Mouse (Mus musculus) mature B cell (primary cell): ENCODE data around the gene Ctso.

Experiments
- in situ Hi-C: fragments of 300-500 bp; cut with MboI; formaldehyde crosslinking; loops from 2 replicates; pipeline ENCODE4 v1.14.3; 2019

Ctso gene

DNA sequence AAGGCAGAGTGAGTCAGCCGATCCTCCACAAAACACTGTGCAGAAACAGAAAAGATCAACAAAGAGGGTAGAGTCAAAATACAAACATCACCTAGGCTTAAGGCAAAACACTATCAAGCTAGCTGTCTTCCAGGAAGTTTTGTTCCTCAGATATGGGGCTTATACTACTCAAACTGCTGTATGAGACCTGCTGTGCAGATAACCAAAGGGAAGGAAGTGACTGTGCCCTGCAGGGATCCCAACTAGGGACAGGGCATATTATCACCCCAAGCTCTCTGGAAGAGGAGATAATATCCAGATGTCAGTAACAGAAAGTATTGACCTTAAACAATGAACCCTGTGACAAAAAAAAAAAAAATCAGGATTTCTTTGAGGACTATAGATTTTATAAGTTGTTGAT lies 16.6 kb downstream of the Ctso start:
- in situ Hi-C loops: loop anchor here (25.0 kb wide), 1 partner anchor 413 kb away; the partner anchor contains the start of gene Map9

DNA sequence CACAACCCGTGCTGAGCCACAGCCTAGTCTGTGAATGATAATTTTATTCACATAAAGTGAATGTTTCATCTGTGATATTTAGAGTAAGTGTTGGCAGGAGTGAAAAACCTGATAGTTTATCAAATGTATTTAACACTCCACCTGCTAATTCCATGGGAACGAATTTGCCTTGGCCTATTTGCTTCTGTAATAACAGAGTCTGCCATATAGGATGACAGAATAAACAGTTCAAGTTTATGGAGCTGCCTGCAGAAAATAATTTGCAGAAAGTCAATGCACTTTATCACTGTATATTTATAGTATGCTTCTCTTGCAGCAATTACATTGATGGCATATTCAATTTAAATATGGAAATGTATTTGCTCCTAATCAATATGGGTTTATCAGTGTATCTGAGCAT lies 19.4 kb downstream of the Ctso start:
- in situ Hi-C loops: no loop called here

DNA sequence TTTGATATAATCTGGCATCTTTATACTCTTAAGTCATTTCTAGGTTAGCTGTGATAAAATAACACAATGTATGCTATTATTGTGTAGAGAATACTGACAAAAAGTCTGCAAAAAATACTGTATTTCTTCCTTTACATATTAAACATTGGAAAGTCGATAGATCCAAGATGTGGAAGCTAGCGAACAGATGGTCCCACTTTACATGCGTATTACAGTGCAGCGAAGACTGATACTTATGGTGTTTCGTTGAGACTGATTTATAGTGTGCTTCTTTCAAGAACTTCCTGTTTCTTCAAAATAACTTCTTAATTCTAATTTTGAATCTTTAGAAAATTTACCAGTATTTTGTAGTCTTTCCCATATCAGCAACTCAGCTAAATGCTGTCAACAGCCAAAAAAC lies 25.1 kb downstream of the Ctso start:
- in situ Hi-C loops: no loop called here

DNA sequence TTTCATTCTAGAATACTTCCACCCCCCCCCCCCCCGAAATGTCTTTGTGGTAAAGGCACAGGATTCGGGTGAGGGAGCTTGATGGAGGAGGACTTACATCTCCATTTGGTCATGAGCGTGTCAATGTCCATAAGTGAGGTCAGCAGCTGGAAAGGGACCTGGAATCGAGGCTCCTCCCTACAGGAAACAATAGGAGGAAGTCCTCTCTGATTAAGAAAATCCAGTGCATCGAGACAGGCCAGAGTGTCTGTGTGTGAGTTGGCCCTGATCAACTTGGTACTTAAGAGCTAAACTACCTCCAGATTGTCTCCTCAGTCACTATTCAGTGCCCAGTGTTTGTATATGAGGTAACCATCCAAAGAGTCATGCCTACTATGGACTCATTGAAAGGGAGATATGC lies 28.9 kb downstream of the Ctso start:
- in situ Hi-C loops: no loop called here

DNA sequence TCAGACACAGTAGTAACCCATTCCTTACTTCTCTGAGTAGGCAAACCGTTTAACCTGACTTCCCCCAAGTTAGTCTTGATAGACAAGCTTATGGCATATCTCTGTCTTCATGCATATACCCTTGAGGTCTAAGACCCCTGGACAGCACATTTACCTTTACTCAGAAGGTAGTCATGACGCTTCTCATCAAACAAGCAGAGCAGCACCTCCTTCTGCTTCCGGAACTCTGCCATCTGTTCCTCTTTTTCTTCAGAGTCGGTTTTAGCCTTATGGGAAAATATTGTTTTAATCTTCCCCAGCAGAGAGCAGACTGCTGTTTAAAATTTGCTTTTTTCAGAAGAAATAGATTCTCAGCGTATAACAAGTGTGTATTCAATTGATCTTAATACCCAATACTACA lies 31.4 kb downstream of the Ctso start:
- in situ Hi-C loops: no loop called here

DNA sequence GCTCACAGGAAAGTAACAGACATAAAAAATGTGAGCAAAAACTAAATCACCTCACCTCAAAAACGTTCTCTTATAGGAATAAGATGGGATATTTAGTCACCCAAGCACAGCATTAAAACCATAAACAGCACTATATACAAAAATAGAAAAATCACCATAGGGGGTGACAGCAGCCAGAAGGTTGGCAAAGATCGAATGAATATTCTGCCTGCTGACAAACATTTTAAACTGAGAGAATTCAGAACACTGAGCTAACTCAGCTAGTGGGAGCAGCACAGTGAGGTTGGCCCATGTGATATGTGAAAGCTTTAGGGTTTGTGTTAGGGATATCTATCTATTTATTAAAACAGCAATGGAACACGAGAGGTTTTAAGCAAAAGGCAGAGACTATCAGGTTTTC lies 32.2 kb downstream of the Ctso start:
- in situ Hi-C loops: no loop called here

DNA sequence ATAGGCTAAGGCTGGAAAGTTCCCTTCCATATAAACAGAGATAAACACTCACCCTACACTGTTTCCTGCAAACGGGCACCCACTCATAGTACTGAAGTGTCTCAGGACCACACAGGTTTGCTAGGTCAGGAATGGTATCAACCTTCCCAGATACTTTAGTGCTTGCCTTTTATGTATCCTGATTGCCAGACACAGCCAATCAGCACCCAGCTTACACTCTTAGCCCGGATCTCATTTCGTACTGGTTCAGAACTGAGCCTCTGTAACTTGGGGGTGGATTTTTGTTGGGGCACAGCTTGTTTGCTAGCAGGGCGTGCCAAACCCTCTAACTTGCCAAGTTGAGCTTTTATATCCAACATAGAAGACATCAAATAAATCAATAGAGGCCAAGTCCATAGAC lies 43.2 kb downstream of the Ctso start:
- in situ Hi-C loops: no loop called here

DNA sequence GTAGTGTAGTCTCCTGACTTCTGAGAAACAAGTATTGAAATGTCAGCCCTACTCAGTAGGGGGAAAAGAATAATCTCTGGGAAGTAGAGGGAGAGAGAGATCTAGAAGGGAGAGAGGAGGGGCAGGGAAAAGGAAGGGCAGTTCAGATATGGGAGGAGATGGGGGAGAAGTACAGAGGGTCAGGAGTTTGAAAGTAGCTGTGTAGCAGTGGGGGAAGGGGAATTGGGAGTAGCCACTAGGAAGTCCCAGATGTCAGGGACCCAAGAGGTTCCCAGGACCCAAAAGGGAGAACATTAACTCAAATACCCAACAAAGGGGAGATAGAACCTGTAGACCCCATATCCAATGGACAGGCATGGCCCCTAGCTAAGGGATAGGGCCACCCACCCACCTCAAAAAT lies 43.7 kb downstream of the Ctso start, which contains the start of gene Tdo2:
Gene Tdo2 (minus strand): TSS at position 101 of the 400 bp plus-strand sequence.
- in situ Hi-C loops: no loop called here

DNA sequence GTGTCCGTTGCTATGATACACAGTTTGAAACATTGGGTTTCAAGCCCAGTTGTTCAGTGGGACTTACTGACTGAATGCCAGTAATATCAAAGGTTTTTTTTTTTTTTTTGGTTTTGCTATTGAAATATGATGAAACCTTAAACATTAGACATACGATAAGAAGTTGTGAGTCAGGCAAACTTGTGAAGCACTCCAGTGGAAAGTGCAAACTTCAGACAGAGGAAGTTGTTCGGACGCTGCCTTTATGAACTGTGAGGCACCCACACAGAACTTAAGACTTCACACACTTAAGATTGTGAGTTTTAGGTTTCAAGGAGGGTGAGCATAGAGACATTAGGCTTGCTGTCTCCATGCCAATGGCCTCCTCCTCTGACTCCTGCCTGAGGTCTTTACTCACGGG lies 49.2 kb downstream of the Ctso start:
- in situ Hi-C loops: no loop called here

DNA sequence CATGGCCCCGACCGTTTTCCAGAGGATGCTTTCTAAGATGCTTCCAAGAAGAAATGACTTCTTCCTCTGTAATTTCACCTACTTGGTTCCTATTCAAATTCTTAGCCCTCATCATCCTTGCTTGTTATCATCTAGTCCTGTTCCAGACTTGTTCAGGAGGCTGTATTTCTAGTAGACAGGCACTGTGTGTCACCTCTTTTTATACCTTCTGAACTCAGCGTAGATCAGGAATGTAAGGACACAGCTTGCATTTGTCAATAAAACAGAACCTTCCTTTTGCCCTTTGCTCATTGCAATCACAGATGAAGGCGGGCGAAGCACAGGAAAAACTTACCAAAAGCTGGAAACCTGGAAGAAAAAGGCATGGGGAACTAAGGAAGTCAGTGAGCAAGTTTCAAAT lies 49.6 kb downstream of the Ctso start, which contains the start of gene Asic5:
Gene Asic5 (plus strand): TSS at position 301 of the 400 bp plus-strand sequence.
- in situ Hi-C loops: no loop called here

DNA sequence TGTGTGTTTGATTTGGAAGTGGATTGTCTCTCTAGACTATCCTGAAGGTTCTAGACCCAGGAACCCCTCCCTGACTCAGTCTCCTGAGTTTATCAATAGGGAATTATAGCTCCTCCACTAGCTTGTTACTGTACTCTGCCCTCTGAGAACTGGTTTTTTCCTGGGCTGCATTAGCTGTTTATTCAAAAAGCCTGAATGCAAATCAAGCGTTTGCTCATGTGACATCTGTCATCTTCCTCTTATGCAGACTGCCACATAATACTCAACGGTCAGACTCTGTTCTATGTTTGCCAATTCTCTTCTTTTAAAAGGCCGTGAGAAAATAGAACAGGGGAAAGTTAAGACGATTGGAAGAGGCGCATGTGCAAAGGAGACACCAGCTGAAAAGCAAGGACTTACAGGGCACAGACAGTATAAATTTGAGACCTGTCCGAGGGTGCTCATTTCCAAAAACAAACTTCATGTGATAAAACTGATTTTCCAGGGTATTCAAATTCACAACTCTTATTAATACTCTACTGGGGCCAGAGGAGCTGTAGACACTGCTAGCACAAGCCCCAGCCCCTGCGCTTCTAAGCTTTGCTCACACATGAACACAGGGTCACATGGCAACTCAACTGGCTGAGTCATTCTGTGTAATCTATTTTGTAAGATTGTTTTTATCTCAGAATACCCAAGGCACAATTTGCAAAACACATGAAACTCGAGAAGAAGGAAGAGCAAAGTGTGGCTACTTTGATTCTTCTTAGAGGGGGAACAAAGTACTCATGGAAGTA lies 50.9 kb downstream of the Ctso start:
- in situ Hi-C loops: no loop called here

DNA sequence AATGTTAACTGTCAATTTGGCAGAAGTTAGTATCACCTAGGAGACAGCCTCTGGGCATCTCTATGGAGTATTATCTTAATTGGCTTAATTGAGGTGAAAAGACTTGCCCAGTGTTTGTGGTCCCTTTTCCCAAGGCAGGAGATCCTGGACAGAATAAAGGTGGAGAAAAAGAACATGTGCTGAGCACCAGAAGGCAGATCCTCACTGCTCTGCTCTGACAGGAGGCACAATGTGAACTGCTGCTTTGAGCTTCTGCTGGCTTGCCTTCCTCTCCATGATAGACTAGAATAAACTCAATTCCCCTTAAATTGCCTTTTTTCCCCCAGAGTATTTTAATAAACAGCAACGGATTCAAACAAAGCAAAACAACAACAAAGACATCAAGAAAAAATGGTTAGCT lies 52.7 kb downstream of the Ctso start:
- in situ Hi-C loops: no loop called here

DNA sequence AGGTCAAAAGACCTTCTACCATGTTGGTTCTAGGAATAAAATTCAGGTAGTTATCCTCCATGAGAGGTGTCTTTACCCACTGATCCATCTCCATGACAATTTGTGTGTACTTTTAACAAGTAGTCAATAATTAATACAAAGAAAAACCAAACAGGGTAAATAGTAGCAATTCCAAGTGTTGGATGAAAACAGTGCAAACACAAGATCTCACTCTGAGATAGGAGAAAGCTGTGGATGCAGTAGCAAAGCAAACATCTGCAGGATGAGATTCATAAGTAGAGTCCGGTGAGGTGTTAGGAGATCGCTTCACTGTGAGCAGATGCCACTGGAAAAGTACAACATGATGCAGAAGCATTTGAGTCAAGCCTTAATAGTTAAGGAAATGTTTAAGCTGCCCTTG lies 53.7 kb downstream of the Ctso start:
- in situ Hi-C loops: no loop called here

DNA sequence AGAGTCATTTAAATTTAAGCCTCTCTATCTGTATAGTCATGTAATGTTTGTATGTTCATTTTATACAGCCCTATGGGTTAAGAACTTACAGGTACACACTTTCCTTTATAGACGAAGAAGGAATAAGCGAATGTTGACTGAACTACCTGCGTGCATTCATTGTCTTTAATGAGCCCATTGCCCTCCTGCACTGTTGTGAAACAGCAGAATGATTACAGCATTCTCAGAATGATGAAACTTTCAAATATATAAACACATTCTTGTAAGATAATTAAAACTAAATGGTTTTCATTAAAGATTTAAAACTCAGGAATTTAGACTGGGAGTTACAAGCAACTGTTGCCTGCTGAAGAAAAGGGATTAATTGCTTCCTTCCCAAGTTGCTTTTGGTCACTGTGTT lies 55.2 kb downstream of the Ctso start:
- in situ Hi-C loops: no loop called here

DNA sequence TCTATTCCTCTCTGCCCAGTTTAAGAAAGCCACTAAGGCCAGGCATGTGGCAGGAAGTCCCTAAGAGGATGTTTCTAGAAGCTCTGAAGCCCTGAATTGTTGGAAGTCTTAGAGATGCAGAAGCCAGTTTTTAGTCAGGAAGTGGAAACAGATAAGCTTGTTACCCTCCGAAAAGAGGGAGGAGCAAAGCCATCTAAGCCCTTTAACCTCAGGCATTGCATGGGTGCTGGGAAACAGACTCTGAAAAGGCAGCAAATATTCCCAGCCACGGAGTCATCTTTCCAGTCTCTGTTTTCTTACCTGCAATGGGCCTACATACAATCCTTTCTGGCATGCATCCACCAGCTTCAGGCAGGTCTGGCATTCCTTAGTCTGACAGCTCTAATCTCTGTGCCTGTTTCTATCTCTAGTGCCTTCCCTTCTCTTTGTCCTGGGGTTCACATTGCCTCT lies 57.3 kb downstream of the Ctso start:
- in situ Hi-C loops: no loop called here

DNA sequence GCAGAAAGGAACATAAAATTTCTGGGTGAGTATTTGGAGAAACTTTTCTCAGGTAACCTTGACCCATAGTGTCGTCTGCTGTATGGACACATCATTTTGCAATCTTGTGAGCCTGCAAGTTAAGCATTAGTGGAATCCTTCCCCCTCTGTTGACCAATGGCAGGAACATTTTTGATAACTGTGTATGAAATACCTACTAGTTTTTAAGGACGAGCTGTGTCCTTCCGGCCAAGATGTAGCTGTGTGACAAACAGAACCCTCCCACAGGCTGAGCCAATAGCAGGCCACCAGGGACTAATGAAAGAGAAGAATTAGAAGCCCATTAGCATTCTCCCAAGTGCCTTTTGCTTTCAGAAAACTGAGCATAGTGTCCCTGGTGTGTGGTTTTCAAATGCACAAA lies 58.1 kb downstream of the Ctso start:
- in situ Hi-C loops: no loop called here

DNA sequence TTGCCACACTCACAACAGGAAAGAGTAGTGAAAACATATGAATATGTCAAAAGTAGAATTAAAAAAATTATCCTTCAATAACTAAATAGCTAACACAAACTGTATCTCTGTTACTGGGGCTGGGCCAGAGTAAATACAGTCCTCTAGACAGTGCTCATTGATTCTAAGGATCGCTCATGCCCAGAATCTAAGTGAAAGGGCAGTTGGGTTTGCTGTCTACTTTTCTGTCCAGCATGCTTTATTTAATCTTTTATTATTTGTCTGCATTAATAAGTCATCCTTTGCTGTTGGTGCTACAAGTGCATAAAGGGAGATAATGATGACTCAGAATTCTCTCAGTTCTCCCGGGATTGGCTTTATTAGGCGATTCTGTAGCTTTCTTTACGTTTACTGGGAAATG lies 63.0 kb downstream of the Ctso start:
- in situ Hi-C loops: no loop called here

DNA sequence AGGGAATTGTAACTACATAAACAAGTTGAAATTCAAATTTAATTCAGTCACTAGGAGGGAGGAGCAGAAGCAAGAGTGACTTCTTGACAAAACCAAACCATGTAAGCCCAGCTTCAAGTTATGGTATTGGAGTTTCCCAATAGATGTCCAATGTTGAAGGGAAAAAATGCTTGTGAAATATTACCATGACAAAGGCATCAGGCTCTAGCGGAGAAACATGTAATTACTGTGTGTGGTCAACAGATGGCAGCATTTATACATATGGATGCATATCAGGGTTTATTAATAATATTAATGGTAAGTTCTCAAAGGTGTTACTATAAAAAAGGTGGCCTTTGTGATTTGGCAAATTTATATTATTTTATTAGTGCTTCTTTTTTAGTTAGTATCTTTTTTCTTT lies 63.6 kb downstream of the Ctso start:
- in situ Hi-C loops: no loop called here
